Mouse (Mus musculus) limb, embryonic 11.5 days (tissue): ENCODE results near the gene Wdr53. TPM values are rescaled to one million over a fixed set of nuclear protein-coding genes. Genes with fewer than 3 reads are reported as not detected.
A peak's percentile ranks its signal among the peaks of the same experiment; 100 is the strongest.

Experiments used
- ATAC-seq: fragments of 200-750 bp; cut with Nextera tagmentation; 2 replicates; pipeline ENCODE4 v1.8.0; 2017; ENCODE audit warnings: low read depth; ENCODE audit not compliant: insufficient number of reproducible peaks, low FRiP score, low TSS enrichment
- DNase-seq: peaks from one replicate; pipeline ENCODE4 v3.0.0-alpha.2; 2015; ENCODE audit warnings: low spot score
- H3K27ac ChIP-seq: fragments of 300-500 bp; sonication (generic); replicated peaks from 2 replicates; pipeline ENCODE4 v1.5.1; 2014; ENCODE audit warnings: low read depth, mild to moderate bottlenecking, low read length
- H3K27me3 ChIP-seq: fragments of 300-500 bp; sonication (generic); 2 replicates; pipeline ENCODE4 v1.6.1; 2014; ENCODE audit warnings: mild to moderate bottlenecking, low read length, mixed read lengths; ENCODE audit not compliant: control insufficient read depth, insufficient read depth
- H3K36me3 ChIP-seq: fragments of 300-500 bp; sonication (generic); 2 replicates; pipeline ENCODE4 v1.6.1; 2014; ENCODE audit warnings: mild to moderate bottlenecking, low read length, moderate library complexity, mixed read lengths; ENCODE audit not compliant: control insufficient read depth, insufficient read depth
- H3K4me1 ChIP-seq: fragments of 300-500 bp; sonication (generic); 2 replicates; pipeline ENCODE4 v1.6.1; 2014; ENCODE audit warnings: low read length, mixed read lengths; ENCODE audit not compliant: control insufficient read depth, insufficient read depth
- H3K4me2 ChIP-seq: fragments of 300-500 bp; sonication (generic); 2 replicates; pipeline ENCODE4 v1.6.1; 2014; ENCODE audit warnings: low read depth, mild to moderate bottlenecking, moderate library complexity; ENCODE audit not compliant: severe bottlenecking
- H3K4me3 ChIP-seq: fragments of 300-500 bp; sonication (generic); 2 replicates; pipeline ENCODE4 v1.5.1; 2014; ENCODE audit warnings: low read depth, low read length
- H3K9ac ChIP-seq: fragments of 300-500 bp; sonication (generic); 2 replicates; pipeline ENCODE4 v1.6.1; 2014; ENCODE audit warnings: mild to moderate bottlenecking, low read length
- H3K9me3 ChIP-seq: fragments of 300-500 bp; sonication (generic); 2 replicates; pipeline ENCODE4 v1.6.1; 2016; ENCODE audit warnings: low read length; ENCODE audit not compliant: control insufficient read depth
- WGBS: fragments of 180-500 bp; shearing (Covaris S2); extraction: QIAGEN DNeasy Blood & Tissue Kit; methylation state at CpG from one replicate; pipeline ENCODE4 v1.1.7; 2014; 5-methylcytosine and 5-hydroxymethylcytosine counted together
- polyA plus RNA-seq: library from polyadenylated mRNA; unstranded; fragments of >200 nt; fragmentation: Nextera tagmentation; extraction: Ambion mirVana; gene quantifications from 2 replicates; pipeline ENCODE4 v1.2.1, GENCODE M21; 2014

Wdr53 gene
- polyA plus RNA-seq, 1 experiment from 2014 or later = 19.2 TPM

DNA sequence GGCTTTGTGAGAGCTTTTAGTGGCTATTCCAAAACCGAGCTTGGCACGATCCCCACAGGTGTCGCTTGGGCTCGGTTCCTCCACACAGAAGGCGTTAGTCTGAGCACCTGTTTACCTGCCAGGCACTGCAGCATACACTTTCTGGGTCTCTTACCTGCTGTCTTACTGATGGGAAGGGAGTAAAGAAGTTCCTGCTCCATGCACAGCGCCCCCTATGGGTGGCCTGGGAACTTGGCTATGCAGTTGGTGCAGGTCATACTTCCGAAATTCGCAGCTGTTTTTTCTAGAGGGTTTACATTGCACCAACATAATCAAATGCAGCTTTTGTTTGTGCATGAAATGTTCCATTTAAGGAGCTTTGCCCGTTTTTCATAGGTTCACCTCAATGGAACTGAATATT, 26.3 kb downstream of the Wdr53 start:
- Histone ChIP-seq H3K27ac (no peak overlapping the region), H3K4me3 (no peak overlapping the region), H3K4me2 (no peak overlapping the region), H3K36me3 (no peaks in the 10 kb centered on the region), H3K27me3 (no peaks in the 10 kb centered on the region), H3K9me3 (no peaks in the 10 kb centered on the region), H3K4me1 (no peaks in the 10 kb centered on the region), H3K9ac (no peak overlapping the region)
- ATAC-seq = no peak
- WGBS = 48% methylated on average over 9 of the region's 9 CpGs
- DNase-seq = peak; percentile 37

DNA sequence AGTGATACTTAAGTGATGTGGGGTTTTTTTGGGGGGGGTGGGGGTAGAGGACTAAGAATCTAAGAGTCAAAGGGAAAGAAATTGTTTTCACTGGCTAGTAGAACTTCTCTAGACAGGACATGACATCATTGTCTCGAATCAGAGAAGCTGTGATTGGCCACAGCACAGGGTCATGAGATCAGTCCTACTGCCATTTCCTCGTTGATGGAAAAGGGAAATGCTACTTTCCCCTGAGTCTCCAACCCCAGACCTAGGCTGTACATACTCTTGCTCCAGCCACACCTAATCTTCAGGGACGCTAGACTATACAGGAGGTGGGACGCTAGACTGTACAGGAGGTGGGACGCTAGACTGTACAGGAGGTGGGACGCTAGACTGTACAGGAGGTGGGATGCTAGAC, 28.0 kb downstream of the Wdr53 start:
- Histone ChIP-seq H3K4me2 (no peak overlapping the region), H3K9ac (no peak overlapping the region), H3K36me3 (peaks cover 4% of the 10 kb centered on the region; the same call in 1 of the 2 replicates), H3K4me3 (no peak overlapping the region), H3K4me1 (peaks cover 3% of the 10 kb centered on the region; the same call in 1 of the 2 replicates), H3K27me3 (no peaks in the 10 kb centered on the region), H3K27ac (no peak overlapping the region), H3K9me3 (0 out of 2 replicates have a peak, but pooled peaks cover 4% of the 10 kb centered on the region)
- ATAC-seq (no peak), DNase-seq (no peak)
- 88% methylated on average over 6 of the region's 6 CpGs for WGBS

DNA sequence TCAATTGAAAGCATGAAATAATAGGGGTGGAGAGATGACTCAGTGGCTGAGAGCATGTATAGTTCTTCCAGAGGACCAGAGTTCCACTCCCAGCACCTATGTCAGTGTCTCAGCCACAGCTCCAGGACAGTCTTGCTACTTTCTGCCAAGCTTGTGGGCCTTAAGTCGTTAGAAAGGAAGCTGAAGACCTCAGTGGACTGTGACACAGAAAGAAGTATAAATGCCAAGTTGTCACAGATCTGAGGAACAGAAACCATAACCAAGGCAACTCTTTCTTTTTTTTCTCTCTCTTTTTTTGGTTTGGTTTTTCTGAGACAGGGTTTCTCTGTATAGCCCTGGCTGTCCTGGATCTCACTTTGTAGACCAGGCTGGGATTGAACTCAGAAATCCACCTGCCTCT, 28.8 kb downstream of the Wdr53 start:
- H3K27me3 ChIP-seq = no peaks in the 10 kb centered on the region
- H3K4me1 ChIP-seq = peaks cover 3% of the 10 kb centered on the region; the same call in 1 of the 2 replicates
- 74% methylated on average over 1 of the region's 1 CpGs for WGBS
- no peak for DNase-seq
- no peak overlapping the region for H3K27ac ChIP-seq
- H3K36me3 ChIP-seq = peaks cover 6% of the 10 kb centered on the region; the same call in 1 of the 2 replicates
- no peak for ATAC-seq
- 0 out of 2 replicates have a peak, but pooled peaks cover 6% of the 10 kb centered on the region for H3K9me3 ChIP-seq
- no peak overlapping the region for H3K9ac ChIP-seq
- H3K4me2 ChIP-seq = no peak overlapping the region
- no peak overlapping the region for H3K4me3 ChIP-seq

DNA sequence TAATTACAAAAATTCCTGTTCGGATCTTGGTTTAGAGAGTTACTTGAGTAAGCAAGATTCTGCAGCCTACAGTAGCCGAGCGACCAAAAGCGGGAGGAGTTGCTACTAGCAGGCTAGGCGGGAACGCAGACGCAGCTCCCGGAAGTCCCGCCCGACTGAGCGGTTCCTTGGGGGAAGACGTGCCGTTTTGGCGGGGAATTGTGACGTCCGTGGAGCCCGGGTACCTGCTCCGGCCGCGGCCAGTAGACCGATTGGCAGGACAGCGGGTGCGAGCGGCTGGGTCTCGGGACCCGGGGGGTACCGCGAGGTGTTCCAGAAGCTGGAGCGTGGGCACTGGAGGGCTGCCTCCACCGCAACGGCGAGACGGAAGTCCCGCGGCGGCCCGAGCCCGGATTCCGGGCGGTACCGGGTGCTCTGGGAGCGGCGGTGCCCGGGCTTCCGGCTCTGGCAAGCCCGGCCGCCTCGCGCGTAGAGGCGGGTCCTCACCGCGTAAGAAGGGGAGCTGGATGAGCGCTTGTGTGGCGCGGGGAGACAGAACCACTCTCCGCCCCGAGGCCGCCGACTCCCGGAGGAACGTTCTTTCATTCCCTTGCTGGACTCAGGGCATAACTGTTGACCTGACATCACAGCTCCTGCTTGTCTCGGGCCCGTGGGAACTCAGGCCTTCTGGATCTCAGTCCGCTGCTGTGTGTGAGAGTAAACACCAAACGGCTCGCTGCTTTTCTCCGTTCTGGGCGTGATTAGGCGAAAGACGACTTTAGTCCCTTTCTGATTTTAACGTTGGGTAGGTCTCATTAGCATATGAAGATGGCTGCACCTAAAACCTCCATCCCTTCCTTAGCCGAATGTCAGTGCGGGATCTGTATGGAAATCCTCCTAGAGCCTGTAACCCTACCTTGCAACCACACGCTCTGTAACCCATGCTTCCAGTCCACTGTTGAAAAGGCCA, 30.6 kb downstream of the Wdr53 start, which contains the start of gene Rnf168:
Rnf168 (plus strand) TSS at position 152 of the 949 bp plus-strand sequence.
- Histone ChIP-seq H3K9me3 (0 out of 2 replicates have a peak, but pooled peaks cover 6% of the 10 kb centered on the region), H3K36me3 (peaks cover 6% of the 10 kb centered on the region; the same call in 1 of the 2 replicates), H3K4me2 (peak within 1 kb of the TSS; percentile 59), H3K9ac (peak within 1 kb of the TSS; percentile 75), H3K27me3 (no peaks in the 10 kb centered on the region), H3K27ac (peak within 1 kb of the TSS; percentile 74), H3K4me3 (peak within 1 kb of the TSS; percentile 85), H3K4me1 (peaks cover 3% of the 10 kb centered on the region; the same call in 1 of the 2 replicates)
- under 1% methylated on average over 74 of the region's 75 CpGs for WGBS
- peak; percentile 86 for ATAC-seq
- peak; percentile 93 for DNase-seq

DNA sequence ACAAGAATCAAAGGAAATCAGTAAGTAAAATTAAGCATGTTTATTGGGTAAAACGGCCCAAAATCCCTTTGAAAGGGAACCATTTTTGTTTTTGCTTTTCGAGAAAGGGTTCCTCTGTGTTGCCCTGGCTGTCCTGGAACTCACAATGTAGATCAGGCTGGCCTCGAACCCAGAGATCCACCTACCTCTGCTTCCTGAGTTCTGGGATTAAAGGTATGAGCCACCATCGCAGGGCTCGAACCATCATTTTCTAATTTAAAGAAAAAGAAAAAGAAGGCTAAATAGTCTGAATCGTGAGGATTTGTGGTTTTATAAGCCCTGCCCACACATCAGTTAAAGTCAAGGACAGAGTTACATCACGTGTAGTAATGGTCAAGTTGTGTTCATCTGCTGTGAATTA, 31.4 kb downstream of the Wdr53 start:
- Histone ChIP-seq H3K4me2 (peak overlapping the region; percentile 59), H3K27ac (no peak overlapping the region), H3K36me3 (peaks cover 6% of the 10 kb centered on the region; the same call in 1 of the 2 replicates), H3K9me3 (0 out of 2 replicates have a peak, but pooled peaks cover 6% of the 10 kb centered on the region), H3K27me3 (no peaks in the 10 kb centered on the region), H3K4me1 (peaks cover 3% of the 10 kb centered on the region; the same call in 1 of the 2 replicates), H3K4me3 (peak overlapping the region; percentile 85), H3K9ac (peak overlapping the region; percentile 75)
- ATAC-seq = no peak
- WGBS = 63% methylated on average over 7 of the region's 7 CpGs
- no peak for DNase-seq

DNA sequence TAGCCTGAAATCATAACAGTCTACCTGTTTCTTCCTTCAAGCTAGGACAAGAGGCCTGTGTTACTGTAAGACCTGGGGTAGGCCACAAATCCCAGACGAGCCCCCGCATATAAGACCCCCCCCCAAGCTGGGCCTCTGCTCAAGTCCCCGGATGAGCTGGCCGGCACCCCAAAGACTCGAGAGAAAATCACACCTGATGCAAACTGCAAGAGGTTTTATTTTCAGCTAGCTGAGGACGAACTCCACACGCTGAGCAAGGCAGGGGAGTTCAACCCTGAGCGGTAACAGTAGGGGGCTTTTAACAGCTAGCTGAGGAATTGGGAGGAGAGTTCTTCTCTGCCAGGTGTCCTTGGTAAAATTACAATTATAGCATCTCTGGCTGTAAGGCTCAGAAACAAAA, 33.2 kb downstream of the Wdr53 start:
- DNase-seq (no peak), ATAC-seq (no peak)
- Histone ChIP-seq H3K9ac (no peak overlapping the region), H3K4me1 (peaks cover 3% of the 10 kb centered on the region; the same call in 1 of the 2 replicates), H3K4me2 (no peak overlapping the region), H3K4me3 (no peak overlapping the region), H3K27me3 (no peaks in the 10 kb centered on the region), H3K27ac (no peak overlapping the region), H3K36me3 (peaks cover 16% of the 10 kb centered on the region; the same call in 1 of the 2 replicates), H3K9me3 (0 out of 2 replicates have a peak, but pooled peaks cover 6% of the 10 kb centered on the region)
- WGBS = 93% methylated on average over 8 of the region's 8 CpGs

DNA sequence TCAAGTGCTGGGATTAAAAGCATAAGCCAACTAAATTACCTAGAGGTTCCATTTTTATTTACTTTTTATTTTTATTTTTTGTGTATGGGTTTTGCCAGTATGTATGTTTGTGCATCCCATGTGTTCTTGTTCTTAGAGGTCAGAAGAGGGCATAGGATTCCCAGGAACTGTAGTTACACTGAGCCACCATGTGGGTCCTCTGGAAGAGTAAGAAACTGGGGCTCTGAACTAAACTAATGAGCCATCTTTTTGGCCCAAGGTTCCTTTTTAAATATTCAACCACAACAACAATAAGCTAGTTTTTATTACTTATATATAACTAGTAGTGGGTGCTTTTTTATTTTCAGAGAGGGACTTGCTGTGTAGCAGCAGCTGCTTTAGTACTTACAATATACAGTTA, 35.6 kb downstream of the Wdr53 start:
- DNase-seq = no peak
- Histone ChIP-seq H3K36me3 (peaks cover 21% of the 10 kb centered on the region; the same call in 1 of the 2 replicates), H3K9me3 (0 out of 2 replicates have a peak, but pooled peaks cover 6% of the 10 kb centered on the region), H3K4me3 (no peak overlapping the region), H3K4me2 (no peak overlapping the region), H3K27ac (no peak overlapping the region), H3K9ac (no peak overlapping the region), H3K4me1 (peaks cover 3% of the 10 kb centered on the region; the same call in 1 of the 2 replicates), H3K27me3 (no peaks in the 10 kb centered on the region)
- no peak for ATAC-seq

DNA sequence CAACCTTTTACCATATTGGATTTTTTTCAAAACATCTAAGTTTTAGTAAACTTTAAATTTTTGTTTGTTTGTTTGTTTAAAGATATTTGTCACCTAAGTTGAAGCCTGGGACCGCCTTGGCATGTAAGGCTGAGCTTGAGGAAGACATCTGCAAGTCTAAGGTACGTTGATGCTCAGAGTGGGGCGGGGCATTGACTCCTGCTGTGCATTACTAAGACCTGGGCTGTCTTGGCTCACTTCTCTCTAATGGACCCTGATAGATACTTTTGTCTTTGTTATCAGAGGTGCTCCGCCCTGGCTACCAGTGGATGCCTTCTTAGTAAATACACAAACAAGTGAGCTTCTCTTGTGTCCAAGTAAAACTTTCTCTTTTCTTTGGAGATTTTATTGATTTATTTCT, 44.8 kb downstream of the Wdr53 start:
- Histone ChIP-seq H3K36me3 (peaks cover 12% of the 10 kb centered on the region; the same call in 1 of the 2 replicates), H3K4me2 (no peak overlapping the region), H3K9me3 (no peaks in the 10 kb centered on the region), H3K9ac (no peak overlapping the region), H3K4me3 (no peak overlapping the region), H3K27me3 (no peaks in the 10 kb centered on the region), H3K4me1 (no peaks in the 10 kb centered on the region), H3K27ac (no peak overlapping the region)
- WGBS = 89% methylated on average over 4 of the region's 4 CpGs
- ATAC-seq (no peak), DNase-seq (no peak)
